Mouse (Mus musculus) liver (tissue): ENCODE results near the gene Efna1.

Experiments used
- DNase-seq: peaks from one replicate; pipeline ENCODE4 v3.0.0-alpha.2; 2020; ENCODE audit warnings: mixed read lengths

Efna1 gene

GRCm38 (mm10) chr3:89280606-89281511 is at the start of gene Efna1:
Gene Efna1 (minus strand): TSS chr3:89281142.
- peak; percentile 36 for DNase-seq

GRCm38 (mm10) chr3:89330346-89330745 is 49.4 kb upstream of the Efna1 start:
- DNase-seq, result no peak

- no peak for DNase-seq
These were observed 47.7 kb upstream of the Efna1 start for GRCm38 (mm10) chr3:89328623-89329022.

GRCm38 (mm10) chr3:89327371-89327870 is 46.5 kb upstream of the Efna1 start:
- DNase-seq, result no peak

GRCm38 (mm10) chr3:89325882-89326281 is 44.9 kb upstream of the Efna1 start:
- no peak for DNase-seq

GRCm38 (mm10) chr3:89322514-89323165 is 41.7 kb upstream of the Efna1 start, which contains the start of gene Efna3:
Gene Efna3 (minus strand): TSS chr3:89322965.
- peak; percentile 68 for DNase-seq

- no peak for DNase-seq
These were observed 41.2 kb upstream of the Efna1 start for GRCm38 (mm10) chr3:89322131-89322500.

GRCm38 (mm10) chr3:89321183-89322130 is 40.5 kb upstream of the Efna1 start:
- DNase-seq, result no peak

GRCm38 (mm10) chr3:89320581-89321182 is 39.7 kb upstream of the Efna1 start:
- DNase-seq, result peak; percentile 38

GRCm38 (mm10) chr3:89319591-89320350 is 38.8 kb upstream of the Efna1 start:
- DNase-seq, result no peak

- DNase-seq, result no peak
These were observed 38.1 kb upstream of the Efna1 start for GRCm38 (mm10) chr3:89318971-89319590.

GRCm38 (mm10) chr3:89318316-89318715 is 37.4 kb upstream of the Efna1 start:
- no peak for DNase-seq

- DNase-seq, result no peak
These were observed 36.3 kb upstream of the Efna1 start for GRCm38 (mm10) chr3:89317246-89317645.

GRCm38 (mm10) chr3:89316833-89317232 is 35.9 kb upstream of the Efna1 start:
- peak; percentile 76 for DNase-seq

- DNase-seq, result no peak
These were observed 35.2 kb upstream of the Efna1 start for GRCm38 (mm10) chr3:89315930-89316831.

- peak; percentile 74 for DNase-seq
These were observed 34.4 kb upstream of the Efna1 start for GRCm38 (mm10) chr3:89315195-89315929.

GRCm38 (mm10) chr3:89314791-89315190 is 33.8 kb upstream of the Efna1 start:
- DNase-seq, result no peak

- no peak for DNase-seq
These were observed 33.4 kb upstream of the Efna1 start for GRCm38 (mm10) chr3:89314340-89314739.

- DNase-seq, result peak; percentile 61
These were observed 27.1 kb upstream of the Efna1 start for GRCm38 (mm10) chr3:89308089-89308488.
